Mouse (Mus musculus) forebrain, embryonic 11.5 days (tissue): ENCODE measurements around the gene Adprhl1. TPM values are rescaled to one million over a fixed set of nuclear protein-coding genes. Genes with fewer than 3 reads are reported as not detected.

Experiments used
- ATAC-seq: fragments of 200-750 bp; cut with Nextera tagmentation; replicated peaks from 2 replicates; pipeline ENCODE4 v1.8.0; 2017; ENCODE audit warnings: moderate TSS enrichment; ENCODE audit not compliant: low FRiP score
- DNase-seq: peaks from one replicate; pipeline ENCODE4 v3.0.0-alpha.2; 2017; ENCODE audit warnings: low spot score
- H3K27ac ChIP-seq: fragments of 300-500 bp; sonication (generic); 2 replicates; pipeline ENCODE4 v1.5.1; 2014; ENCODE audit warnings: low read depth, low read length
- H3K27me3 ChIP-seq: fragments of 300-500 bp; sonication (generic); 2 replicates; pipeline ENCODE4 v1.6.1; 2014; ENCODE audit warnings: mild to moderate bottlenecking, low read length, mixed read lengths; ENCODE audit not compliant: control insufficient read depth, insufficient read depth
- H3K36me3 ChIP-seq: fragments of 300-500 bp; sonication (generic); 2 replicates; pipeline ENCODE4 v1.6.1; 2014; ENCODE audit warnings: mild to moderate bottlenecking, low read length, moderate library complexity, mixed read lengths; ENCODE audit not compliant: control insufficient read depth, insufficient read depth
- H3K4me1 ChIP-seq: fragments of 300-500 bp; sonication (generic); replicated peaks from 2 replicates; pipeline ENCODE4 v1.6.1; 2014; ENCODE audit warnings: low read length, mixed read lengths; ENCODE audit not compliant: control insufficient read depth, insufficient read depth
- H3K4me2 ChIP-seq: fragments of 300-500 bp; sonication (generic); 2 replicates; pipeline ENCODE4 v1.6.1; 2014; ENCODE audit warnings: low read depth, mild to moderate bottlenecking, low read length, moderate library complexity, mixed read lengths; ENCODE audit not compliant: severe bottlenecking
- H3K4me3 ChIP-seq: fragments of 300-500 bp; sonication (generic); 2 replicates; pipeline ENCODE4 v1.5.1; 2014; ENCODE audit warnings: low read depth, low read length
- H3K9ac ChIP-seq: fragments of 300-500 bp; sonication (generic); 2 replicates; pipeline ENCODE4 v1.6.1; 2014; ENCODE audit warnings: low read length
- H3K9me3 ChIP-seq: fragments of 300-500 bp; sonication (generic); 2 replicates; pipeline ENCODE4 v1.6.1; 2016; ENCODE audit warnings: low read length, mixed read lengths; ENCODE audit not compliant: control insufficient read depth
- WGBS: fragments of 180-500 bp; shearing (Covaris S2); extraction: QIAGEN DNeasy Blood & Tissue Kit; methylation state at CpG from one replicate; pipeline ENCODE4 v1.1.7; 2014; 5-methylcytosine and 5-hydroxymethylcytosine counted together
- polyA plus RNA-seq: library from polyadenylated mRNA; unstranded; fragments of >200 nt; fragmentation: Nextera tagmentation; extraction: Ambion mirVana; gene quantifications from 2 replicates; pipeline ENCODE4 v1.2.1, GENCODE M21; 2014

The Adprhl1 gene
- polyA plus RNA-seq, 1 experiment from 2014 or later, result not detected

- Histone ChIP-seq H3K9ac (0 out of 2 replicates have a peak overlapping the region, but pooled peaks have one; percentile 3), H3K27ac (no peak overlapping the region), H3K36me3 (no peaks in the 10 kb centered on the region), H3K4me2 (no peak overlapping the region), H3K27me3 (no peaks in the 10 kb centered on the region), H3K9me3 (no peaks in the 10 kb centered on the region), H3K4me1 (peaks cover 7% of the 10 kb centered on the region; the same call in 1 of the 2 replicates), H3K4me3 (no peak overlapping the region)
- WGBS, result 18% methylated on average over 6 of the region's 6 CpGs
- DNase-seq (peak; percentile 65), ATAC-seq (peak; percentile 79)
These were observed 27.7 kb downstream of the Adprhl1 start for GRCm38 (mm10) chr8:13226288-13226687.

GRCm38 (mm10) chr8:13224426-13224825, 29.5 kb downstream of the Adprhl1 start:
- WGBS, result 89% methylated on average over 9 of the region's 9 CpGs
- DNase-seq (no peak), ATAC-seq (no peak)
- Histone ChIP-seq H3K9ac (no peak overlapping the region), H3K4me2 (no peak overlapping the region), H3K9me3 (no peaks in the 10 kb centered on the region), H3K27ac (no peak overlapping the region), H3K27me3 (no peaks in the 10 kb centered on the region), H3K36me3 (no peaks in the 10 kb centered on the region), H3K4me3 (no peak overlapping the region), H3K4me1 (peaks cover 7% of the 10 kb centered on the region; the same call in 1 of the 2 replicates)

- DNase-seq (no peak), ATAC-seq (no peak)
- H3K27me3 ChIP-seq, result no peaks in the 10 kb centered on the region
- no peaks in the 10 kb centered on the region for H3K36me3 ChIP-seq
- WGBS, result 84% methylated on average over 4 of the region's 4 CpGs
- no peak overlapping the region for H3K4me2 ChIP-seq
- H3K4me1 ChIP-seq, result no peaks in the 10 kb centered on the region
- no peak overlapping the region for H3K9ac ChIP-seq
- H3K27ac ChIP-seq, result no peak overlapping the region
- no peaks in the 10 kb centered on the region for H3K9me3 ChIP-seq
- H3K4me3 ChIP-seq, result no peak overlapping the region
These were observed 35.5 kb downstream of the Adprhl1 start for GRCm38 (mm10) chr8:13218441-13218840.

- Histone ChIP-seq H3K4me2 (no peak overlapping the region), H3K9me3 (no peaks in the 10 kb centered on the region)
- ATAC-seq, result no peak
These were observed 36.0 kb downstream of the Adprhl1 start for GRCm38 (mm10) chr8:13217986-13218385.

GRCm38 (mm10) chr8:13217093-13217492, 36.9 kb downstream of the Adprhl1 start:
- WGBS, result 72% methylated on average over 5 of the region's 5 CpGs
- Histone ChIP-seq H3K27me3 (no peaks in the 10 kb centered on the region), H3K27ac (no peak overlapping the region), H3K4me3 (no peak overlapping the region), H3K4me1 (0 out of 2 replicates have a peak, but pooled peaks cover 1% of the 10 kb centered on the region), H3K4me2 (no peak overlapping the region), H3K9me3 (no peaks in the 10 kb centered on the region), H3K9ac (no peak overlapping the region), H3K36me3 (no peaks in the 10 kb centered on the region)
- DNase-seq, result no peak
- ATAC-seq, result no peak

More at GRCm38 (mm10) chr8:13217986-13218385, 36.0 kb downstream of the Adprhl1 start:
- H3K27ac ChIP-seq, result no peak overlapping the region
- 0 out of 2 replicates have a peak, but pooled peaks cover 1% of the 10 kb centered on the region for H3K4me1 ChIP-seq
- H3K9ac ChIP-seq, result no peak overlapping the region
- DNase-seq, result no peak
- H3K4me3 ChIP-seq, result no peak overlapping the region
- H3K36me3 ChIP-seq, result no peaks in the 10 kb centered on the region
- H3K27me3 ChIP-seq, result no peaks in the 10 kb centered on the region

GRCm38 (mm10) chr8:13216386-13216785, 37.6 kb downstream of the Adprhl1 start:
- Histone ChIP-seq H3K27me3 (no peaks in the 10 kb centered on the region), H3K36me3 (no peaks in the 10 kb centered on the region), H3K9me3 (no peaks in the 10 kb centered on the region), H3K9ac (no peak overlapping the region), H3K4me1 (0 out of 2 replicates have a peak, but pooled peaks cover 1% of the 10 kb centered on the region), H3K27ac (no peak overlapping the region), H3K4me3 (no peak overlapping the region), H3K4me2 (no peak overlapping the region)
- ATAC-seq, result no peak
- DNase-seq, result no peak
- 79% methylated on average over 8 of the region's 8 CpGs for whole genome bisulfite sequencing

- Histone ChIP-seq H3K4me1 (0 out of 2 replicates have a peak, but pooled peaks cover 1% of the 10 kb centered on the region), H3K9me3 (no peaks in the 10 kb centered on the region), H3K27me3 (no peaks in the 10 kb centered on the region), H3K27ac (no peak overlapping the region), H3K36me3 (no peaks in the 10 kb centered on the region), H3K4me3 (no peak overlapping the region), H3K4me2 (no peak overlapping the region), H3K9ac (no peak overlapping the region)
- ATAC-seq (peak; percentile 79), DNase-seq (peak; percentile 91)
- WGBS, result 20% methylated on average over 10 of the region's 10 CpGs
These were observed 40.3 kb downstream of the Adprhl1 start for GRCm38 (mm10) chr8:13213479-13214268.

- Histone ChIP-seq H3K27ac (no peak overlapping the region), H3K9ac (no peak overlapping the region), H3K4me3 (no peak overlapping the region), H3K4me2 (no peak overlapping the region), H3K4me1 (0 out of 2 replicates have a peak, but pooled peaks cover 1% of the 10 kb centered on the region), H3K27me3 (no peaks in the 10 kb centered on the region), H3K36me3 (no peaks in the 10 kb centered on the region), H3K9me3 (no peaks in the 10 kb centered on the region)
- DNase-seq (no peak), ATAC-seq (no peak)
- 75% methylated on average over 1 of the region's 1 CpGs for WGBS
These were observed 44.2 kb downstream of the Adprhl1 start for GRCm38 (mm10) chr8:13209770-13210169.
